Mouse (Mus musculus) Patski (cell line): ENCODE measurements around the gene Aco1. TPM values are rescaled to one million over a fixed set of nuclear protein-coding genes. Genes with fewer than 3 reads are reported as not detected.

Experiments used
- ATAC-seq: fragments of 100-300 bp; one replicate; pipeline ENCODE4 v1.8.0; 2021
- CTCF ChIA-PET: fragments of 350-600 bp; sonication (Branson Sonifier 250); formaldehyde crosslinking; loops from one replicate; lab custom pipeline; 2022; ENCODE audit warnings: inconsistent platforms; lab: Charles Lee
- POLR2A ChIA-PET: fragments of 350-600 bp; sonication (Branson Sonifier 250); formaldehyde crosslinking; loops from one replicate; lab custom pipeline; 2022; ENCODE audit warnings: antibody characterized with exemption, inconsistent platforms; lab: Charles Lee
- DNase-seq: peaks from one replicate; pipeline ENCODE4 v3.0.0-alpha.2; 2011; ENCODE audit warnings: low read depth, low spot score
- H3K27me3 ChIP-seq: fragments of 371-371 bp; one replicate; pipeline ENCODE4 v1.5.1; 2021
- CTCF ChIP-seq: fragments of 100-300 bp; IDR thresholded peaks from one replicate; pipeline ENCODE4 v1.5.1; 2021
- in situ Hi-C: fragments of 300-500 bp; cut with MboI; formaldehyde crosslinking; loops from 3 replicates; pipeline ENCODE4 v1.11.1; 2018; ENCODE audit warnings: low pct_unique_long_range_greater_than_20kb, mixed read lengths
- polyA plus RNA-seq: library from polyadenylated mRNA; unstranded; gene quantifications from one replicate; pipeline ENCODE4 v1.2.3, GENCODE M21; 2021

The Aco1 gene
- polyA plus RNA-seq, 1 experiment from 2014 or later, result 49.8 TPM

DNA sequence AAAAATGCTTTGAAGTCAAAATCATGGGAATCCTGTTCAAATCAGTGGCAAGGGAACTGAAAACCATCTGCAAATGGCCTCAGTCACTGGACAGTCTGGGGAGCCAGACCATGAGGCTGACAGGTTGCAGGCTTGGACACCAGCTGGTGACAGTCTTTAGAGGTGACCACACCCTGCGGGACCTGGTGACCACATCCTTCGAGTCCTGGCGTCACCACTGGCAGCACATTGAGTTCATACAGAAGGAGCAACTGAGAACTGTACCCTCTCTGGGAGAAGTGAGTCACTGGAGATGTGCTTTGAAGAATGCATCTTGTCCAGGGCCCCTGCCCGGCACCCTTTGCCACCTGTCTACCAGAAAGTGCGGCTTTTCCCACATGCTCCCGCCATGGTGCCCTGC is 86.8 kb downstream of the Aco1 start:
- ATAC-seq, result no peak
- no peak for TF ChIP-seq CTCF
- no peaks in the 10 kb centered on the region for H3K27me3 ChIP-seq
- in situ Hi-C loops, result no loop called here
- CTCF ChIA-PET, result no interaction called here
- POLR2A ChIA-PET, result no interaction called here
- no peak for DNase-seq

DNA sequence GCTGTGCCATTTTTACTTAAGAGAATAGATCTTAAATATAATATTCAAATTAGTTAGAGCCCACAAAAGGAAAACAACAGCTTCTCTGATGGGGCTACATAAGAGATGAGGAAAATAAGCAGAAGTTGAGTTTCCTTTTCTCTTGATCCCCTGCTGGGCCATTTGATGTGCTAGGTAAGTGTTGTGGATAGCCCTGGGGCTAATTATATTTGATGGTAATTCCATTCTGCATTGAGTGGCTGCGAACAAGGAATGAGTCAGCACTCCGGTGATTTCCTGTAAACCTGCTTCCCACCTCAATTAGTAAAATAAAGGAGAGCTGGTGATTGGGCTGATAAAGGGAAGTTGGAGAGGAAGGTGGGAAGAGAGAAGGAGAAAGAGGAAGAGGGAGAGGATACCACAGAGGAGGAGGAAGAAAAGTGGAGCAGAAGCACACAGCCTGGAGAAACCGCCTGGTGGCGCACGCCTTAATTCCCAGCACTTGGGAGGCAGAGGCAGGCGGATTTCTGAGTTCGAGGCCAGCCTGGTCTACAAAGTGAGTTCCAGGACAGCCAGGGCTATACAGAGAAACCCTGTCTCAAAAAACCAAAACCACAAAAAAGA is 90.3 kb downstream of the Aco1 start:
- DNase-seq (no peak), ATAC-seq (no peak)
- H3K27me3 ChIP-seq, result no peaks in the 10 kb centered on the region
- TF ChIP-seq CTCF, result no peak
- in situ Hi-C loops, result no loop called here
- CTCF ChIA-PET, result no interaction called here
- POLR2A ChIA-PET, result no interaction called here

- in situ Hi-C loops, result no loop called here
- ChIA-PET CTCF (no interaction called here), POLR2A (no interaction called here)
- DNase-seq, result no peak
- no peak for TF ChIP-seq CTCF
- no peaks in the 10 kb centered on the region for H3K27me3 ChIP-seq
- no peak for ATAC-seq
Measured at GRCm38 (mm10) chr4:40234256-40234655, 91.4 kb downstream of the Aco1 start.

GRCm38 (mm10) chr4:40236829-40237228 is 93.9 kb downstream of the Aco1 start:
- ChIA-PET CTCF (no interaction called here), POLR2A (no interaction called here)
- in situ Hi-C loops, result no loop called here

GRCm38 (mm10) chr4:40238483-40239408 is 95.9 kb downstream of the Aco1 start:
- TF ChIP-seq CTCF, result no peak
- ATAC-seq (peak; percentile 62), DNase-seq (no peak)
- ChIA-PET CTCF (interaction anchor here (0.6 to 1.2 kb wide), 2 partner anchors 13 to 21 kb away, joined by 3 read pairs; no protein-coding TSS in a partner anchor), POLR2A (interaction anchor here (1.0 to 1.4 kb wide), 2 partner anchors 29 to 31 kb away, joined by 4 to 5 read pairs; partner anchors contain the start of gene Topors)
- in situ Hi-C loops, result no loop called here
- H3K27me3 ChIP-seq, result no peaks in the 10 kb centered on the region

More at GRCm38 (mm10) chr4:40236829-40237228, 93.9 kb downstream of the Aco1 start:
- no peak for TF ChIP-seq CTCF
- DNase-seq (no peak), ATAC-seq (no peak)
- no peaks in the 10 kb centered on the region for H3K27me3 ChIP-seq

DNA sequence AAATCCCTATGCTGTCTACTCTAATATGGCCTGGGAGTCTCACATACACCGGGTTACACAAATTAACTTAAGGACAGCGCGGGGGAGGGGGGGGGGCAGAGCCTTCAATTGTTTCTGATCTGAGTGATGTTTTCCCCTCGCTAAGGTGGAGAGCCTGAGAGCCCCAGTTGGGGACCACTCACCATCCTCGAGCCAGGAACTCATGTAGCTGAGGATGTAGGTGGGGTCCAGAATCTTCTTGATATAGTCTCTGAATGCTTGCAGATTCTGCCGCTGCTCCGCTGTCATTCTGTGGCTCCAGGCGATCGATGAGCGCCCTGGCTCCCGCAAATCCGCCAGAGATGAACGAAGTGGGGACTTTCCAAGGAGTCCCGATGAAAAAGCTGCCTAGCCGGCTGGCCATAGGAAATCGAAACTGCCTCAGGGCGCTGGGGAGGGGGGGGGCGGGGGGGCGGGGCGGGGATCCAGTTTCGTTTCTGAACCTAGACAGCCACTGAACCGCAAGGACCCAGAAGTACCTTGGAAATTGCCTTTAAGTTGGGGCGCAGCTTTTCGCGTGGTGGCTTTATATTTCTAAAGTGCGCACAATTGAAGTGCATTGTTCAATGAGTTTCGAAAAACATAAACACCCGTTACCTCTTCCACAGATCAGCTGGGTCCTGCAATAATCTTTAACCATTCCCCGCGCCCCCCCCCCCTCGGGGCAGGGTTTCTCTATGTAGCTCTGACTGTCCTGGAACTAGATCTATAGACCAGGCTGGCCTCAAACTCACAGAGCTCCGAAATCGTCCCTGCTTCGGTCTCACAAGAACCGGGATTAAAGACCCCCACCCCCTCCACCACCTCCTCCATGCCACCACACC is 96.8 kb downstream of the Aco1 start, which contains the start of gene Ddx58:
Gene Ddx58 (minus strand): TSS at position 420 of the 863 bp plus-strand sequence.
- ChIA-PET POLR2A (interaction anchor here (0.6 to 1.4 kb wide), 3 partner anchors 20 to 30 kb away, joined by 4 to 5 read pairs (median 4); partner anchors contain the start of gene Topors), CTCF (interaction anchor here (0.6 to 1.2 kb wide), 2 partner anchors 14 to 20 kb away, joined by 3 read pairs; no protein-coding TSS in a partner anchor)
- H3K27me3 ChIP-seq, result no peaks in the 10 kb centered on the region
- ATAC-seq (peak; percentile 54), DNase-seq (peak; percentile 13)
- in situ Hi-C loops, result no loop called here
- TF ChIP-seq CTCF, result no peak

DNA sequence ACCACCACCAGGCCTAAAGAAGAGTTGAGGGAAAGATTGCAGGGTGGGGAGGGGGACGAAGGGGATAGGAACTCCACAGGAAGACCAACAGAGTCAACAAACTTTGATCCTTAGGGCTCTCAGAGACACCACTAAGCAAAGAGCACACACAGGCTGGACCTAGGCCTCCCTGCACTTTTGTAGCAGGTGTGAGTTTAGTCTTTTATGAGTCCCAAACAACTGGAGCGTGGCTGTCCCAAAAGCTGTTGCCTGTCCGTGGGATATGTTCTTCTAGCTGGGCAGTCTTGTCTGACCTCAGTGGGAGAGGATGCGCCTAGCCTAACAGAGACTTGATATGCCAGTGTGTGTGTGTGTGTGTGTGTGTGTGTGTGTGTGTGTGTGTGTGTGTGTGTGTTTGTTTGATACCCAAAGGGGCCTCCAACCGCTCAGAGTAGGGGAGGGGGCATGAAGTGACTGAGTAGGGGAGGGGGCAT is 97.4 kb downstream of the Aco1 start:
- TF ChIP-seq CTCF, result no peak
- ChIA-PET CTCF (no interaction called here), POLR2A (interaction anchor here (0.6 kb wide), 1 partner anchor 19 kb away, joined by 4 read pairs; no protein-coding TSS in a partner anchor)
- ATAC-seq, result no peak
- DNase-seq, result no peak
- in situ Hi-C loops, result no loop called here
- no peaks in the 10 kb centered on the region for H3K27me3 ChIP-seq

DNA sequence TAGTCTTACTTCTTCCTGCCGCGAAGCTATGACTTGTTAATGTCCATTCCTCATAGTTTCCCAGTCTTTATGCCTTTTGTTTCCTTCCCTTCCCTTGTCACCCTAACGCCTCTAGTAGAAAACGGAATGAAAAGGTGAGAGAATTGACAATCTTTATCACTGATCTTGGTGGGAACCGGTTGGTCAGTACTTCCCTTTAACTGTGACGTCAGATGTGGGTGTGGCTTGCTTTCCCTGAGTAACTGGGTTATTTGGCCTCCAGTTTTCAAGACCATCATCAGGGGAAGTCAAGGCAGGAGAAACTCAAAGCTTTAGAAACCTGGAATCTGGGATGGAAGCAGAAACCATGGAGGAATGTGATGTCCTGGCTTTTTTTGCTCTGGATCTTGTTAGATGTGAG is 99.0 kb downstream of the Aco1 start:
- in situ Hi-C loops, result no loop called here
- no peak for ATAC-seq

GRCm38 (mm10) chr4:40243006-40243405 is 100.1 kb downstream of the Aco1 start:
- in situ Hi-C loops, result no loop called here
- DNase-seq, result no peak
- TF ChIP-seq CTCF, result no peak
- CTCF ChIA-PET, result no interaction called here
- no peaks in the 10 kb centered on the region for H3K27me3 ChIP-seq
- POLR2A ChIA-PET, result interaction anchor here (1.3 kb wide), 1 partner anchor 26 kb away, joined by 4 read pairs; no protein-coding TSS in a partner anchor
- no peak for ATAC-seq

More for the DNA sequence above, 99.0 kb downstream of the Aco1 start:
- POLR2A ChIA-PET, result interaction anchor here (1.3 kb wide), 1 partner anchor 27 kb away, joined by 4 read pairs; no protein-coding TSS in a partner anchor
- DNase-seq, result no peak
- no peaks in the 10 kb centered on the region for H3K27me3 ChIP-seq
- CTCF ChIA-PET, result no interaction called here
- no peak for TF ChIP-seq CTCF
